Mouse (Mus musculus) c-Kit-positive CD71-positive TER-119-positive erythroid progenitor cells, embryonic 14.5 days (primary cell): Measurements from ENCODE around the gene Prkacb.

Experiments used
- DNase-seq: peaks from one replicate; pipeline ENCODE4 v3.0.0-alpha.2; 2013; ENCODE audit warnings: low spot score

Prkacb gene

DNA sequence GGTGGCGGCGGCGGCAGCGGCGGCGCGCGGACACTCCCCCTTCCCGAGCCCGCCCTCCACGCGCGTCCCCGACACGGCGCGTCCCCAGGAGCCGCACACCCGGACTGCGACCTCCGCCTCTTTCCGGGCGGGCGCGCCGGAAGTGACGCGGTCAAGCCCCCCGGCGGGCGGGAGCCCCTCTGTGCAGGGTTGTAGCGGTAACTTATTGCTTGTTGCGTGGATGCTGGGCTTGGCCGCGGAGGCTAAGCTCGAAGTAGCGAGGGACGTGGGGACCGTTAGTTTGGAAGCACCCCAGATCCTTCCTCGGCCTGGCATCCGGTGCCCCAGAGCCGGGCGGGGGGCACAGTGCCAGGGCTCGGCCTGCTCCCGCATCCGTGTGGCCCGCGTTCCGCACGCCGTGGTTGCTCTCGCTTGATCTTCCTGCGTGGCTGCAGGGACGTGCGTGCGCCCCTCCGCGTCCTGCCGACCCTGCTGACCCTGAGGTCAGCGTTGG is at the start of gene Prkacb:
Prkacb (minus strand) TSS at position 90 of the 493 bp plus-strand sequence.
- peak; percentile 59 for DNase-seq

DNA sequence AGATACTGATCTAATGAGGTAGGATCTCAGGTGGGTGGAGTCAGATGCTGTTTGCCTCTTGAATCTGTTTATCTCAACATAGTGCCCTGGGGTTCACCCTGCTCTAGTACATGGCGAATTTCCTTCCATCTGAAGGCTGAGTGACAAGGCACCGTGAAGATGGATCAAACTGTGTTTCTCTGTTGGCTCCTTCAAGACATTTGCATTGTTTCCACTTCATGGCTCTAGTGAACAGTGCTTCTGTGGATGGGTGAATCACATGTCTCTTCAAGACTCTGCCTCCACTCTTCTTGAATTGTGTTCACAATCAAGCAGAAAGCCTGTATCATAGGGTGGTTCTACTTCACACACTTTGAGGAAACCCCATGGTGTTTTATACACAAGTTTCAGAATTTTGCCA is 47.5 kb upstream of the Prkacb start:
- no peak for DNase-seq

DNA sequence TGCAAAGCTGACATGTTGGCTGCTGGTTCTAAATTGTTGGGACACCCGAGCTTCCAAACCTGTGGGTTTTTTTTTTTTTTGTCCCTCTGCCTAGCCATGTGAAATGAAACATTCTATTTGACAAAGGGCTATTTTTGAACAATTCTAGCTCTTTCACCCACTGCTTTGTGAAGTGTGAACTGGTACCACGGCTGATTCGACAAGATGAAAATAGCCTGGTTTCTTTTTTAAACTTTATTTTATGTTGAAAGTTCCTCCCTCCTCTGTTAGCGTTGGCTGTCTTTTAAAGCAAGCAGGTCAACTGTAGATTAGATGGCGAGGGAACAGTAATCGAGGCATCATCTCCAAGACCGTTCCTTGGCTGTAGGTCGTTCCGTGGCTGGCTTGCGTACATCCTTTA is 44.6 kb upstream of the Prkacb start:
- DNase-seq: no peak

DNA sequence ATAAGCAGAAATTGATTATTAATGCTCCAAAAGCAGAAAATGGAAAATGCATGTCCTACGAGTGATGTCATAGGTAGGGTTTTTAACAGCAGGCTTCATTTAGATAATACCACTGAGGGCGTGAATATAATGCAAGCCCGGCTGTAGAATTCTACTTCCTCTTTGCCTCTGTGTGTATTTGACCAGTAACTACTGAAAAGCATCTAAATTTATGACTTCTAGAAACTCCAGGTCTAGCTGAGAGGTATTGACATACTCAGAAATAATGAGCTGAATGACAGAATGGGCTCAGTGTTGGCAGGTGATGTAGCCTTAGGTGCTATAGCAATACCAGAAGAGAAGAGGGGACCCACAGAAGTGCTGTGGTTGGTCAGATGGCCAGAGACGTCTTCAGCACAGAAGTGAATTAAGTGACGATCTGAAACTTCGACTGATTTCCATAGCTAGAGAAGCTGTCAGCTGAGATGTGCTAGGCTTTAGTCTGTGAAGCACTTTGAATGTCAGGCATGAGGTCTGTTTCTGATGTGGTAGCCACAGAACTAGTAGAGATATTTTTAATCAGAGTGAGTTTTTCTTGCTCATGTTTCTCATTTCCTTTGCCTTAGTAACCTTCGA is 41.8 kb upstream of the Prkacb start:
- no peak for DNase-seq

DNA sequence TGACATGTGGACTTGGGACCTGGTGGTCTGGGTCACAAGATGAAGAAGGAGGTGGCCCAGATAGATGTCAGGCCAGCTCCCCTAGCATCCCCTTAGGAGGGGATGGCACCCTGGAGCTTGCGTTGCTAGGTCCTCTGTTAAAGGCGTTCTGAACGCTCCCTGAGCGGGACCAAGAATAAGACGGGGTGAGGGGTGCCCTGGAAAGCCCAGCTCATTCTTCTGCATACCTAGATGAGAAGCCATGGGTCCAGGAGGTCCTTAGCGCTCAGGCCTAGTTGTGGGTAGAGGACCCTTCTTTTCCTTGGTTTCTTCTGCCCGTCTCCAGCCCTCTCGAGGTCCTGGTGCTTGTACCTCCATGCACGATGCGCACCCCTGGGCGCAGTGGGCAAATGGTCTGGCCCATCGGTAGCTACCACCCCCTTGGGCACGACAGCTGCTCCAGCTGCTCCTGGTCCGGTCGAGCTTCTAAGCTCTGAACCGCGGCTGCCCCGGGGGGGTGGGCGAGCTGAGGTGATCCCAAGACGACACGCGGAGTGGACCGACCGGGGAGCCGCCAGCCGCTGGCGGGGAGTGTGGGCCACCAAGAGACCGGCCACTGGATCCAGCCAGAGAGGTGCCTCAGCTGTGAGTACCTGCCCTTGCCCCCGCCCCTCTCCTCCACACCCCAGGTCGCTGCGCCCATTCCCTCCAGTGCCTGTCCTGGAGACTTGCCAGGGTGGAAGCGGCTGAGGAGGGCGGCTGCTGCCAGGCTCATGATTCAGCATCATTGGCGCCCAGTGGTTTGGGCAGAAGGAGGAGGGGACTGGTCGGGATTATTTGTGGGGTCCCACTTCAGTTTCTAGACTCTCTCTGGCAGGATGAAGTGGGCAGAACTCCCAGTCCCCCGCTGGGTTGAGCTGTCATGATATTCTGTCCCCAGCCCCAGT is 39.4 kb upstream of the Prkacb start, which contains the start of gene Ttll7:
Ttll7 (plus strand) TSS at position 402 of the 926 bp plus-strand sequence.
- peak; percentile 17 for DNase-seq

DNA sequence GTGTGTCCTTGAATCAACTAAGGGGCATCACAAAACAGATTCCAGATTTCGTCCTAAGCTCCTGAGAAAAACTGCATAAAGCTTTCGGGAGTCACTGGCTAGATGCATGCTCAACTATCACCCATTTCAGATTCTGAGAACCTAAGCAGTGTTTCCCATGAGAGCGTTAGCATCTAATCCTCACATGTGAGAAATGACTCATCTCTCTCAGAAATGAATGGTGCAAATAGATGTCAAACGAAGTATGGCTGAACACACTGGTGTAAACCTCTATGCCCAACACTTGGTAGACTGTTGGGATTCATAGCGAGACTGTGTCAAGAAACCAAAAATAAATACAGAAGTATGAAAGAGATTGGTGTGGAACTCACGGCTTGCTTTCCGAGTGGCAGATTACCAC is 36.6 kb upstream of the Prkacb start:
- no peak for DNase-seq

DNA sequence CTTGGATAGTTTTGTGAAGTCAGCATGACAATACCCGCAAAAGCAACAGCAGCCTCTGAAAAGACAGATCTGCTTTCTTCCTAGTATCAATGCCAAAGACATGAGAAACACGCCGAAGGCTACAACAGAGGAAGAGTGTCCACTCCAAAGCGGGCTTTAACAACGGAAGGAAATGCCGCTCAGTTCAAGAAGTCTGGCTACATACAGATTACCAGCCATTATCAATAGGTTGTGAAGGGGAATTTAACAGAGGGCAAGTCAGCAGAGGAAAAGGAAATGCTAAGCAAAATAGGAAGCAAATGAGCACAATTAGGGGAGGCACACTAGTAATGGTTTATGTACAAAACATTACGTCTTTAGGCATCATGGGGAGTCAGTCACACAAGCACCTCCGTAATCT is 35.3 kb upstream of the Prkacb start:
- DNase-seq: no peak

DNA sequence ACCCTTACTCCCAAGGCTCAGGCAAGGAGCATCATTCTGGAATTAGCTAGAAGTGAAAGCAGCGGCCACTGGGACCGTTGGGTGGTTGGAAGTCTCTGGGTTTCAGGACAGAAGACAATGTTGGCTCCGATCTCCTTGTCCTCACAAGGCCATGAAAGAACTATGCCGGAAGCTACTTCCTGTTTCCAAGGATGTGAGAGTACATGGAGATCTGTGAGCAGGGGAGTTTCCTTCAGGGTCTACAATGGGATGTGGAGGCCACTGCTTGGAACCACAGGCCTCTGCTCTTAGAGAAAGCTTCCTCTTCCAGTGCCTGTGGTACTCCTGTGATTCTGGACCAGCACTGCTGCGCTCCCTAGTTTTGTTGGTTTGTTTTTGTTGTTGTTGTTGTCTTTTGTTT is 33.4 kb upstream of the Prkacb start:
- no peak for DNase-seq

DNA sequence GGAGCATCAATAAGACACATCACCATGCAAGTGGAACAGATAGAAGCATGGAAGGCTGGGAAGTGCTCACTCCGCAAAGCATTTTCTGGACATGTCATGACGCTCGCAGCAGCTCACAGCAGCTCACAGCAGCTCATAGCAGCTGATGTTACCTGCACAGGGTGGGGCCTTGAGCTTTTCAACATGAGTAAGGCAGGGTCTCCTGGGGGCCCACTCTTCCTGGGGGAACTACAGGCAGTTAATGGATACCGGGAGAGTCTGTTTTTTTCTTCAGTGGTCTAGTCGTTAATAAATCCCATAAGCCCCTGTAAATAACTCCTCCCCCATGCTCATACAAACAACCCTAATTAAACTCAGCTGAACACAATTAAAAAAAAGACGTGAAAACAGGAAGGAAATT is 30.7 kb upstream of the Prkacb start:
- no peak for DNase-seq

DNA sequence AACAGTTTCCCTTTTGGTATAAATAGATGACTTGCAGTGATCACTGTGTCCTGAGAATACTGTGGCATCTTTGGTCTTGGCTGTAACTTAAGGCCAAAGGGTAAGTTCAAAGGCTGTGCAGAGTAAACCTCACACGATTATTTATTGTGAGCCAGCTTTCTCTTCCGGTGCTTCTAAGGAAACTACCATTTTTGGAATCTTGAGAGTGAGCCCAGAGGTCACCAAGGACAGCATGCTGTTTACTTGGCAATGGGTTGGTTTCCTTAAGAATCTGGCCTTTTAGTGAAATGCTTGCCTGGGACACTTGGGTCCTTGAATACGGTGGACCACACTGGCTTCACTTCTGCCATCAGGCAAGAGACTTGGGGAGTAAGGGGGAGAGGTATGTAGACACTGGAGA is 30.0 kb upstream of the Prkacb start:
- no peak for DNase-seq

DNA sequence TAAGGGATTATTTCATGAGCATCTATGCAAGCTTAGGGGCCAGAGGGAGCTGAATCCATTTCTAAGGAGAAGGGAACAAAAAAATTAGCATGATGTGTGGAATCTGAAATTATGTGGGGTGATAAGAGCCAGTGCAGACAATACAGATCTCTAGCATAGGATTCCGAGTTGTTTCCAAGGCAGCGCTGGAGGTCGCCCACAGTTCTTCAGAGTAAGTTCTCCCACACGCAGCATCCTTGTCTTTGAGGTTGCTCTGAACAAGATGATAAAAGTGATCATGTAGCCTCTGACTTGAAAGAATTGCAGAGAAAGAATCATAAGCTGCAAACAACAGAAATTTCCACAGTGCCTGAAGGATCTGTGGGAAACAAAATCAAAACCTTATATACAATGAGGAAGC is 7.9 kb upstream of the Prkacb start:
- DNase-seq: no peak

DNA sequence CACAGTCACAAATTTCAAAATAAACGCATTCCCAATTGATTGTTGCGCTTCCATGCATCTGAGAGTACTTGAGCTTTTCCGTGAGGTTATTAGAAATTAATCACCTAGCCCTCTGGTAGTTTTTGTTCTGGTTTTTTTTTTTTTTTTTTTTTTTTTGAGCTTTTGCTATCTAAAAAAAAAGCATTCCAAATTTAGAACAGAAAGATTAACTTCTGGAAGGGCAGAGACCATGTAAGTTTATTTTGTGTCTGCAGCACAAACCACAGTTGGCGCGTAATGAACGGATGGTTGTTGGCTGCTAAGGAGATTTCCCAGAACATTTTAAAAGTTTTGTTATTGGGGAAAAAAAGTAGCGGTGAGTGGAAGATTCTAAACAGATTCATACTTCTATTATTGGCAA is 834 bp upstream of the Prkacb start:
- no peak for DNase-seq

DNA sequence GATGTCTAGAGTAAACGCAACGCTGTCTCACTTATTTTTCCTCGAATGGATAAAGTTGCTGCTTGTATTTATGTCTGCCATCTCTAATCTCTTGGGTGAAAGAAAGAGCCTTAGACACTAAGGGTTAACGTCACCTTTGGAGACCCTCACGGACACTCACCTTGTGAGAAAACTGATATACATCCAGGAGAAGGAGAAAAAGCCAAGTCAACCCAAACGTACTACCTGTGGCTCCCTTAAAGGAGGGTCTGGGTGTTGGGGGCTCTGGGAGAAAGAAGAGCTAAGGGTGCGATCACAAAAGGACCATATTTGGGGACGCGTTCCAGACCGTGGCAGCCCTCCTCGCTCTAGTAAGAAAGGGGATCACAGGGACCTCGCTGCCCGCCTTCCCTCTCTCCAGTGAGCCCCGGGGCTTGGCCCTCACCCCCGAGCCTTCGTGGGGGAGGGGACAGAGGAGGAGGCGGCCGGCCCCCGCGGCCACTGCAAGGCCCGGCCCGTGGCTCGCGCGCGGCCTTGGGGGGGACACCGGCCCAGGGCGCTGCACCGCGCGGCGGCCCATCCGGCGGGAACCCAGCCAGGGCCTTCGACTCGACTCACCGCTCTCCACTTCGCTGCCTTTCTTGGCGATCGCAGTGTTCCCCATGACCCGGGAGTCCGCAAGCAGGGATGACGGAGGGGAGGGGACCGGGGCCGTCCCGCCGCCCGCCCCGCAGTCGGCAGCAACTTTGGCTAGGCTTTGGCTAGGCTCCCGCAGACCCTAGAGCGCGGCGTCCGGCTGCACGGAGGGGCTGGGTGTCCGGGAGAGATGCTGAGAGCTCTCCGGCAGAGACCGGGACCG is 530 bp downstream of the Prkacb start:
- DNase-seq: no peak

DNA sequence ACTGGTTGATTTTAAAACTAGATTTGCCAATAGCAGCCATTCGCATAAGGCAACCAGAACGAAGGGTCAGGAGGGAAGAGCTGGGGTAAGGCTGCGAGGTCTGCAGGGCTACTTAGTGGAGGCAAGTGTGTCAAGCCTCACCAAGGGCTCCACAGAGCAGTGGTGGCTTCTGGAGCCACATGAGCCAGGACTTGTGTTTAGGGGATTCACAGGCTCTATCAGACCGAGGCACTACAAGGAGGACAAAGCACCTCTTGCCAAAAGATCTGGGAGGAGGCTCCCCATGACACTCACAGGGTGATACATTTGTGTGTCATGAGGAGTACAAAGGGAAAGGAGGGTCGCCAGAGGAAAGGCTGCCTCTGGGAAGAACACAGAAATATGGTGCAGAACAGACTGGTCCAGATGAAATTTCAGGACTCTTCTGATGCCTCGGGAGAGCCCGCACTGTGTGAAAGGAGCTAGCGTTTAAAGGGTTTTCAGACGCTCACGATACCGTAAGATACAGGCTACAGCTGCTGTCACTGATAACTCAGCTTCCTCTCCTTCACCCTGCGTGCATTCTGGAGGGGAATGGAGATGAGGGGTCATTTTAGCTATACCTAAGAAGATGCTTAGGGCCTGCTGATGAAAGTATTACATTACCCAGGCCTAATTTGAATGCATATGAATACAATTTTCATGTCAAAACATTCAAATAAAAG is 19.1 kb downstream of the Prkacb start:
- no peak for DNase-seq

DNA sequence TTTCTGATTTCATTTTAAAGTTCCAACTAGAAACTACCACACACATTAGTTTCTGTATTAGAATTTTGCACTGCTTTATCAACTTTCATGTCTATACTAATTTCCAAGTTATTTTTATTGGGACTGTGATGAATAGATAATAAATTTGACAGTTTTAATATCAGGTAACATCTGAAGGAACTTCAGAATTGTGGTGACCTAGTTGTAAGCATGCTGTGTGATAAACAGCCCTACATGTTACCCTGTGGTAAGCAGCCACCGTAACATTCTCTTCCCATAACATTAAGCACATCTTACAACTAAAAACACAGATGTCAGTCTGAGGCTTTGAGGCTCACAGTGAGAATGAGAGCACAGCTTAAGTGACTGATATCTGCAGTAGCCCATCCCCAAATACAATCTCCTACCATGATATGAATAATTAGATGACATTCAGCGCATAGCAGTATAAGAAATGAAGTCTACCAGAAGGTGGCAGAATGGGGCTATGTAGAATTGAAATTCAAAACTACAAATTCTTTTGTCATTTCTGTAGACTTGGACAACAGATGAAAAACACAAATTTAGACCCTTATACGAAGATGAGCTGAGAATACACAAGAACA is 20.5 kb downstream of the Prkacb start:
- no peak for DNase-seq

DNA sequence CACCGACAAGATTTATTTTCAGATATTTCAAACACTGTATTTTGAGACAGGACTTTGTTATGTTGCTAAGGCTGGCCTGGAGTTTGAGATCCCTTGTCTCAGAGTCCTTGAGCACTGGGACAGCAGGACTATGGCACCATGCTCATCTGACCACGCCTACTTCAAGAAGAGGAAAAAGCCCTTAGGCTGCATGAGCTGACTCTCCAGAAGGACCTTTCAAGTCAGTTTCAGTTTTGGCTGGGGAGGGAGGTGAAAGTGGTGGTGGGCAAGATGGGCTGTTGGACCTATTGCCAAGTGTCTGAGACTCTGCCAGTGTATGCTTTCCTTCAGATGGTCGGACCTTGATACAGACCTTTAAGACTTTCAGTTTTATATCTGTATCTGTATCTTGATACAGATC is 28.6 kb downstream of the Prkacb start:
- DNase-seq: no peak

DNA sequence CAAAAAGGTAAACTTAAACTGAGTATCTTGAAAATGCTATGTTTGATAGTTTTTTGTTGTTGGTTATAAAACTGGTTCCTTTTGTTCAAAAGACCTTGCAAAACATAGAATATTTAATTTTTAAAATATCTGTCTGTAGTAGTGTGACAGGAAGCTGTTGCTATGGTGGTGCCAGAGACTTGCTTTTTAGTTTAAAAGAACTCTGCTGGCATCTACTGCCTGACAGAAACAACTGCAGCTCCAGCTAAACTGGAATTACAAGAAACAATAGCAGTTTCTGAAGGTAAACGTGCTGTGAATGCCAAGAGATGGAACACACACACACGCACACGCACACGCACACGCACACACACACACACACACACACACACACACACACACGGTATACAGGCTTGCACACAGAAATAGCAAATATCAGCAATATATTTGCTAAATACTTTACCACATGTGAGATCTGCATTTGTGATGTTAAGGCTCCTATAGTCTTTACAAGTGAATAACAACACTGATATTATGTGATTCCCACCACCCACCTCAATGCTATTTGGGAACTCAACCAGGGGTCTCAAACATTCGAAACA is 29.1 kb downstream of the Prkacb start:
- DNase-seq: no peak

DNA sequence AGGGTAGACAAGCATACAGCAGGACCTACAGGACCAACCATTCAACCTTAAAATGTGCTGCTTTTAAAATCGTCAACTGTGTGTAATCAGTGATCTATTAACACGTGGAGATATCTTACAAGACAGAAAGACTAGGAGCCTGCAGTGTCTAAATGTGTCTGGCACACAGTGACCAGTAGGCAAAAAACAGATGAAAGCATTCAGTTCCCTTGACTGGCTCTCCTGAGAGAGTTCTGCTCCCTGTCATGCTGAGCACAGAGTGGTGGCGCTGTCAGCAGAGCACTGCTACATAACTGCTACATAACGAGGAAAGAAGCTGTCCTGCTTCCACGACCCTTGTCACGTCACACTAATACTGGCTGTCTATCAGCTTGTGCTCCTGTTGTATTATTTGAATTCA is 30.2 kb downstream of the Prkacb start:
- no peak for DNase-seq

DNA sequence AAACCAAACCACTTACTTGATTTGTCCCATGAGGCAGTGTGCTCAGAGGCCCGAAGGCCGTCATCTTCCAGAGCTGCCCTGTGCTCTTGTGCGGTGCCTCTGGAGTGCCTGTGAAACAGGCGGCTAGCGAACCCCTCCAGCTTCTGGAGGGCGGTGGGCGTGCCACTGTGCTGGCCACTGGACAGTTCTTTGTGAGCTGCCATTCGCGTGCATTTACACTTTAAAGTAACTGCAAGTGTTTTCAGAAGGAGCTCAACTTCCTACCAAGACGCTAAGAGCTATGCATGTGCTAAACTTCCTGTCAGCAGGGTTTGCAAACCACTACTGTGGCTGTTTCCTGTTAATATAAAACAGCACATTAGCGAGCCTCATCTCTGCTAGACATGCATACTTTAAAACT is 31.7 kb downstream of the Prkacb start:
- no peak for DNase-seq

DNA sequence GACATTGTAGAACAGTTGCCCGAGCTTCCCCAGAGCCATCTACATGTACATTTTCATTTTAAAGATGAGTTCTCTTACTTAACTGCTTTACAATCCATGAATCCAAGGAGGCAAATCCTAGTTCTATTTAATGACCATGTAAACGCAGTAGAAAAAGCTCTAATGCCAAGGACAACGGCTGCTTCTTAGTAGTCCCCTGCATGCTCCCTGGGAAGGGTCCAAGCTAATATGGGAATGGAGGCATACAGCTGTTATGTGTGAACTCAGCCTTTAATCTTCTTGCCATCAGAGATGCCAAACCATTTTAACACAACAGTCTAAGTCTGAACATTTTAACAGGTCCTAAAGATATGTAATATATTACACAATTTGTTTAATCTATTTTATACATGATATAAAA is 32.5 kb downstream of the Prkacb start:
- no peak for DNase-seq

DNA sequence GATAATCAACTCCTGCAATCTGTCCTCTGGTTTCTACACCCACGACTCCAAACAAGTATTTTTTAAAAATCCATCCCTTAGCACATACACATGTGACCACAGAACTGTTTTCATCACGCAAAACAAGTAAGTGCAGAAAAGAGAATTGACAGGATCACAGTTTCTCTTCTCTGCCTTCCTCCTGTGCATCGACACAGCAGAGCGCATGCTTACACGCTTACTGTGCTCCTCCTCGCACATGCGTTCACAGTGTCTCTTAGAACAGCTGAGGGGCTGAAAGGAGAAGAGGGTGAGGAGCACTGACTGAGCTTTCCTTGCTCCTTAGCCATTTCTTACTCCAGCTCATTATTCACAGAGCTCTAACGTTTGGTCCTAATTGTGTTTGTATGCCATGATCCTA is 33.9 kb downstream of the Prkacb start:
- no peak for DNase-seq
